Mouse (Mus musculus) CH12.LX (cell line): Measurements from ENCODE around the gene Myo1d. TPM values are rescaled to one million over a fixed set of nuclear protein-coding genes. Genes with fewer than 3 reads are reported as not detected.

Source experiments
- DNase-seq: peaks from one replicate; pipeline ENCODE4 v3.0.0-alpha.2; 2013; ENCODE audit errors: extremely low read depth
- H3K27ac ChIP-seq: 2 replicates; pipeline ENCODE4 v1.5.1; 2012; ENCODE audit warnings: low read depth, mild to moderate bottlenecking, control low read depth, moderate library complexity; ENCODE audit not compliant: insufficient read depth
- H3K27me3 ChIP-seq: replicated peaks from 2 replicates; pipeline ENCODE3; 2012; ENCODE audit warnings: inconsistent platforms
- H3K36me3 ChIP-seq, 2 experiments: replicated peaks in 1 of 2; 2 replicates each; pipeline versions ENCODE3 to v1.6.1; 2012; ENCODE audit warnings: inconsistent platforms in 1 of 2, low read length in 1 of 2, mild to moderate bottlenecking in 1 of 2, mixed read lengths in 1 of 2, moderate library complexity in 1 of 2; ENCODE audit not compliant: control insufficient read depth in 1 of 2, insufficient read depth in 1 of 2
- H3K4me1 ChIP-seq, 2 experiments: 2 replicates each; pipeline ENCODE4 v1.6.1; 2012; ENCODE audit warnings: inconsistent platforms in 1 of 2, moderate library complexity in 1 of 2; ENCODE audit not compliant: insufficient read depth in 2 of 2, control insufficient read depth in 1 of 2
- H3K4me2 ChIP-seq: 2 replicates; pipeline ENCODE4 v1.6.1; 2012; ENCODE audit warnings: low read depth, mild to moderate bottlenecking, control low read depth; ENCODE audit not compliant: poor library complexity, insufficient read depth, severe bottlenecking
- H3K4me3 ChIP-seq, 3 experiments: fragments of 150-350 bp in 1 of 3; sonication (generic) in 1 of 3; replicated peaks in 1 of 3; 2 replicates each; pipeline versions ENCODE3 to v1.5.1; 2011 to 2012; ENCODE audit warnings: low read depth in 2 of 3, low read length in 2 of 3, mild to moderate bottlenecking in 2 of 3, moderate library complexity in 2 of 3, control low read depth in 1 of 3, improper control_type of control experiment in 1 of 3, inconsistent platforms in 1 of 3, mixed read lengths in 1 of 3; ENCODE audit not compliant: poor library complexity in 1 of 3
- H3K79me2 ChIP-seq: replicated peaks from 2 replicates; pipeline ENCODE4 v1.6.1; 2012; ENCODE audit warnings: mild to moderate bottlenecking, moderate library complexity; ENCODE audit not compliant: control insufficient read depth, poor library complexity, insufficient read depth, severe bottlenecking; ENCODE audit errors: extremely low read depth
- H3K9ac ChIP-seq: 2 replicates; pipeline ENCODE4 v1.6.1; 2012; ENCODE audit warnings: low read depth, mild to moderate bottlenecking, control low read depth, moderate library complexity; ENCODE audit not compliant: insufficient read depth
- H3K9me3 ChIP-seq: replicated peaks from 2 replicates; pipeline ENCODE3; 2012; ENCODE audit warnings: low read length, inconsistent platforms, mixed read lengths
- BHLHE40 ChIP-seq: IDR thresholded peaks from 2 replicates; pipeline ENCODE4 v1.6.1; 2011; ENCODE audit warnings: mild to moderate bottlenecking, low read depth, low read length, improper control_type of control experiment
- CHD1 ChIP-seq: IDR thresholded peaks from 2 replicates; pipeline ENCODE4 v1.6.1; 2012; ENCODE audit warnings: low read depth, low read length, improper control_type of control experiment, inconsistent platforms
- CHD2 ChIP-seq: IDR thresholded peaks from 2 replicates; pipeline ENCODE4 v1.6.1; 2011; ENCODE audit warnings: low read length, improper control_type of control experiment
- ELF1 ChIP-seq: IDR thresholded peaks from 2 replicates; pipeline ENCODE4 v1.6.1; 2014; ENCODE audit warnings: low read depth, mild to moderate bottlenecking, inconsistent platforms, low read length, improper control_type of control experiment
- EP300 ChIP-seq: IDR thresholded peaks from 2 replicates; pipeline ENCODE4 v1.6.1; 2011; ENCODE audit warnings: low read length, improper control_type of control experiment
- ETS1 ChIP-seq: conservative IDR thresholded peaks from 2 replicates; pipeline ENCODE4 v1.6.1; 2012; ENCODE audit warnings: low read depth, mild to moderate bottlenecking, inconsistent platforms, low read length, improper control_type of control experiment, moderate library complexity
- HCFC1 ChIP-seq: IDR thresholded peaks from 2 replicates; pipeline ENCODE4 v1.6.1; 2012; ENCODE audit warnings: low read depth, mild to moderate bottlenecking, inconsistent platforms, low read length, improper control_type of control experiment
- IRF4 ChIP-seq: IDR thresholded peaks from 2 replicates; pipeline ENCODE4 v1.6.1; 2014; ENCODE audit warnings: low read depth, mild to moderate bottlenecking, inconsistent platforms, low read length, improper control_type of control experiment
- JUN ChIP-seq: IDR thresholded peaks from 2 replicates; pipeline ENCODE4 v1.6.1; 2011; ENCODE audit warnings: low read depth, mild to moderate bottlenecking, low read length, improper control_type of control experiment, moderate library complexity; ENCODE audit not compliant: insufficient read depth
- KAT2A ChIP-seq: IDR thresholded peaks from 2 replicates; pipeline ENCODE4 v1.6.1; 2012; ENCODE audit warnings: low read length, improper control_type of control experiment, inconsistent platforms; ENCODE audit not compliant: insufficient replicate concordance
- MAZ ChIP-seq: IDR thresholded peaks from 2 replicates; pipeline ENCODE4 v1.6.1; 2012; ENCODE audit warnings: low read depth, mild to moderate bottlenecking, inconsistent platforms, low read length, improper control_type of control experiment, moderate library complexity
- MEF2A ChIP-seq: IDR thresholded peaks from 2 replicates; pipeline ENCODE4 v1.6.1; 2014; ENCODE audit warnings: low read depth, mild to moderate bottlenecking, inconsistent platforms, low read length, improper control_type of control experiment, borderline replicate concordance
- MXI1 ChIP-seq: IDR thresholded peaks from 2 replicates; pipeline ENCODE4 v1.6.1; 2011; ENCODE audit warnings: mild to moderate bottlenecking, low read depth, low read length, improper control_type of control experiment
- MYC ChIP-seq: IDR thresholded peaks from 2 replicates; pipeline ENCODE4 v1.6.1; 2011; ENCODE audit warnings: low read depth, mild to moderate bottlenecking, improper control_type of control experiment, low read length
- PAX5 ChIP-seq: IDR thresholded peaks from 2 replicates; pipeline ENCODE4 v1.6.1; 2012; ENCODE audit warnings: low read length, inconsistent platforms, mixed read lengths
- POLR2AphosphoS2 ChIP-seq: IDR thresholded peaks from 2 replicates; pipeline ENCODE4 v1.6.1; 2011; ENCODE audit warnings: low read depth, low read length, improper control_type of control experiment
- SIN3A ChIP-seq: IDR thresholded peaks from 2 replicates; pipeline ENCODE4 v1.6.1; 2012; ENCODE audit warnings: low read length, improper control_type of control experiment, inconsistent platforms
- TCF12 ChIP-seq: IDR thresholded peaks from 2 replicates; pipeline ENCODE4 v1.6.1; 2014; ENCODE audit warnings: low read depth, mild to moderate bottlenecking, inconsistent platforms, low read length, improper control_type of control experiment
- ZKSCAN1 ChIP-seq: IDR thresholded peaks from 2 replicates; pipeline ENCODE4 v1.6.1; 2012; ENCODE audit warnings: low read depth, inconsistent platforms, low read length, improper control_type of control experiment, borderline replicate concordance
- ZNF384 ChIP-seq: IDR thresholded peaks from 2 replicates; pipeline ENCODE4 v1.6.1; 2012; ENCODE audit warnings: low read depth, low read length, improper control_type of control experiment, inconsistent platforms
- dilution Hi-C: fragments of 300-500 bp; cut with MboI; formaldehyde crosslinking; loops from 2 replicates; pipeline ENCODE4 v1.14.3; 2020; ENCODE audit warnings: low sequenced_read_pairs; ENCODE audit not compliant: extremely low pct_unique_long_range_greater_than_20kb, extremely low pct_ligation_motif_present
- in situ Hi-C: fragments of 300-500 bp; cut with MboI; formaldehyde crosslinking; loops from 3 replicates; pipeline ENCODE4 v1.14.3; 2019; ENCODE audit warnings: low sequenced_read_pairs, low pct_ligation_motif_present, low pct_unique_long_range_greater_than_20kb, mixed read lengths
- polyA plus RNA-seq: library from polyadenylated mRNA; unstranded; fragments of >175 nt; gene quantifications from 2 replicates; pipeline ENCODE4 v1.2.1, GENCODE M21; 2012; ENCODE audit warnings: low read depth; ENCODE audit not compliant: insufficient read length
- total RNA-seq, 2 experiments: library from RNA; depleted of rRNA; stranded (reverse); fragments of 300-350 nt in 1 of 2; fragments of >200 nt in 1 of 2; gene quantifications; 2 replicates each; pipeline ENCODE4 v1.2.3; 2012 to 2014

Myo1d gene
- total and polyA plus RNA-seq, 3 experiments = 2.2 to 5.6 (median 2.9) TPM

- Histone ChIP-seq H3K9me3 (peaks cover 12% of the 10 kb centered on the region), H3K9ac (no peak overlapping the region; the same call in 1 of the 2 replicates), H3K4me2 (peak overlapping the region; percentile 89), H3K4me3 (no peak overlapping the region), H3K79me2 (no peaks in the 10 kb centered on the region), H3K27ac (peak overlapping the region; percentile 65; the same call in 1 of the 2 replicates), H3K27me3 (no peaks in the 10 kb centered on the region), H3K4me1 (peaks cover 27 to 74% of the 10 kb centered on the region in 2 experiments), H3K36me3 (peaks cover 0 to 6% of the 10 kb centered on the region in 2 experiments)
- dilution Hi-C loops (no loop called here), in situ Hi-C loops (no loop called here)
- TF ChIP-seq TCF12 (no peak; the same call in 1 of the 2 replicates), ETS1 (peak; percentile 56; the same call in 1 of the 2 replicates), IRF4 (peak; percentile 47; the same call in 1 of the 2 replicates), MEF2A (peak; percentile 90)
- DNase-seq = no peak
These were observed 266.0 kb downstream of the Myo1d start for GRCm38 (mm10) chr11:80513796-80514195.

- dilution Hi-C loops (no loop called here), in situ Hi-C loops (no loop called here)
- Histone ChIP-seq H3K4me1 (peaks cover 31 to 84% of the 10 kb centered on the region in 2 experiments), H3K27ac (peak overlapping the region; percentile 31), H3K36me3 (peaks cover 0 to 6% of the 10 kb centered on the region in 2 experiments), H3K9ac (no peak overlapping the region; the same call in 1 of the 2 replicates), H3K4me2 (peak overlapping the region; percentile 89), H3K79me2 (no peaks in the 10 kb centered on the region), H3K4me3 (peak overlapping the region in 1 of 3 experiments; percentile 0), H3K9me3 (peaks cover 12% of the 10 kb centered on the region), H3K27me3 (no peaks in the 10 kb centered on the region)
- no peak for DNase-seq
- TF ChIP-seq EP300 (peak; percentile 70), HCFC1 (no peak), PAX5 (no peak), MXI1 (peak; percentile 49; the same call in 1 of the 2 replicates), POLR2AphosphoS2 (no peak), SIN3A (0 out of 2 replicates have a peak, but pooled peaks have one; percentile 22), BHLHE40 (peak; percentile 79), JUN (0 out of 2 replicates have a peak, but pooled peaks have one; percentile 9), MEF2A (peak; percentile 45; the same call in 1 of the 2 replicates), ETS1 (peak; percentile 75), IRF4 (peak; percentile 70), MAZ (0 out of 2 replicates have a peak, but pooled peaks have one; percentile 58), KAT2A (no peak), MYC (peak; percentile 12; the same call in 1 of the 2 replicates), CHD2 (no peak), ZNF384 (peak; percentile 51), ZKSCAN1 (0 out of 2 replicates have a peak, but pooled peaks have one; percentile 34), ELF1 (peak; percentile 21; the same call in 1 of the 2 replicates), CHD1 (no peak), TCF12 (peak; percentile 79; the same call in 1 of the 2 replicates)
These were observed 267.3 kb downstream of the Myo1d start for GRCm38 (mm10) chr11:80512313-80513056.
